Mouse (Mus musculus): ENCODE measurements around the gene Pole2. TPM values are rescaled to one million over a fixed set of nuclear protein-coding genes. Genes with fewer than 3 reads are reported as not detected.

Gene Pole2
- polyA plus RNA-seq, 1 experiment from 2014 or later, result 15.6 TPM

Small RNA genes lying within 50 kb of the gene (microRNA-seq; reads per million reads assigned to microRNA genes)
- not detected for gene Gm47287
- 0.87 reads per million for gene Gm47295

Other genes starting within 250 kb of the Pole2 start
- 1,233 and 1,267 TPM in 2 replicates for gene Rps29, start 69.0 kb downstream of the Pole2 start, polyA plus RNA-seq (2016; fragmentation: Nextera tagmentation; extraction: Ambion mirVana)
- 13.8 and 17.4 TPM in 2 replicates for gene Lrr1, start 59.4 kb downstream of the Pole2 start, polyA plus RNA-seq (2016; fragmentation: Nextera tagmentation; extraction: Ambion mirVana)
- 443 and 444 TPM in 2 replicates for gene Rpl36al, start 44.1 kb downstream of the Pole2 start, polyA plus RNA-seq (2016; fragmentation: Nextera tagmentation; extraction: Ambion mirVana)
- gene Mgat2, start 44.0 kb downstream of the Pole2 start, polyA plus RNA-seq (2016; fragmentation: Nextera tagmentation; extraction: Ambion mirVana), result 50.7 and 51.2 TPM in 2 replicates
- 26.6 and 27.6 TPM in 2 replicates for gene Gm49383, start 31.1 kb downstream of the Pole2 start, polyA plus RNA-seq (2016; fragmentation: Nextera tagmentation; extraction: Ambion mirVana)
- gene Dnaaf2, start 29.8 kb downstream of the Pole2 start, polyA plus RNA-seq (2016; fragmentation: Nextera tagmentation; extraction: Ambion mirVana), result 11.7 and 12.1 TPM in 2 replicates
- gene Gm49384, start 23.9 kb downstream of the Pole2 start, polyA plus RNA-seq (2016; fragmentation: Nextera tagmentation; extraction: Ambion mirVana), result 21.0 and 22.7 TPM in 2 replicates
- 5.7 TPM in 2 replicates for gene Klhdc1, start 13.0 kb upstream of the Pole2 start, polyA plus RNA-seq (2016; fragmentation: Nextera tagmentation; extraction: Ambion mirVana)
- gene Klhdc2, start 68.5 kb upstream of the Pole2 start, polyA plus RNA-seq (2016; fragmentation: Nextera tagmentation; extraction: Ambion mirVana), result 286 TPM in 2 replicates
- gene Nemf, start 129.0 kb upstream of the Pole2 start, polyA plus RNA-seq (2016; fragmentation: Nextera tagmentation; extraction: Ambion mirVana), result 89.2 and 96.3 TPM in 2 replicates
- gene Arf6, start 144.0 kb upstream of the Pole2 start, polyA plus RNA-seq (2016; fragmentation: Nextera tagmentation; extraction: Ambion mirVana), result 57.6 and 60.3 TPM in 2 replicates
- gene Gm9887, start 144.3 kb upstream of the Pole2 start, polyA plus RNA-seq (2016; fragmentation: Nextera tagmentation; extraction: Ambion mirVana), result 2.0 and 2.4 TPM in 2 replicates